Mouse (Mus musculus) intestine, embryonic 15.5 days (tissue): ENCODE data around the gene Myl9. TPM values are rescaled to one million over a fixed set of nuclear protein-coding genes. Genes with fewer than 3 reads are reported as not detected.

Experiments
- ATAC-seq: fragments of 200-750 bp; cut with Nextera tagmentation; 2 replicates; pipeline ENCODE4 v1.8.0; 2017; ENCODE audit warnings: moderate TSS enrichment, moderate library complexity
- H3K27ac ChIP-seq: fragments of 300-500 bp; sonication (generic); 2 replicates; pipeline ENCODE4 v1.5.1; 2015; ENCODE audit warnings: mild to moderate bottlenecking, inconsistent platforms
- H3K27me3 ChIP-seq: fragments of 300-500 bp; sonication (generic); replicated peaks from 2 replicates; pipeline ENCODE4 v1.6.1; 2015; ENCODE audit warnings: inconsistent platforms
- H3K36me3 ChIP-seq: fragments of 300-500 bp; sonication (generic); 2 replicates; pipeline ENCODE4 v1.6.1; 2015; ENCODE audit warnings: inconsistent platforms
- H3K4me1 ChIP-seq: fragments of 300-500 bp; sonication (generic); replicated peaks from 2 replicates; pipeline ENCODE4 v1.6.1; 2015; ENCODE audit warnings: inconsistent platforms
- H3K4me2 ChIP-seq: fragments of 300-500 bp; sonication (generic); replicated peaks from 2 replicates; pipeline ENCODE4 v1.6.1; 2015; ENCODE audit warnings: mild to moderate bottlenecking, inconsistent platforms
- H3K4me3 ChIP-seq: fragments of 300-500 bp; sonication (generic); replicated peaks from 2 replicates; pipeline ENCODE4 v1.5.1; 2015; ENCODE audit warnings: inconsistent platforms
- H3K9ac ChIP-seq: fragments of 300-500 bp; sonication (generic); 2 replicates; pipeline ENCODE4 v1.6.1; 2015; ENCODE audit warnings: inconsistent platforms
- H3K9me3 ChIP-seq: fragments of 300-500 bp; sonication (generic); 2 replicates; pipeline ENCODE4 v1.6.1; 2016; ENCODE audit warnings: inconsistent platforms
- WGBS: fragments of 180-500 bp; shearing (Covaris S2); methylation state at CpG from one replicate; pipeline ENCODE4 v1.1.7; 2015; 5-methylcytosine and 5-hydroxymethylcytosine counted together
- polyA plus RNA-seq: library from polyadenylated mRNA; unstranded; fragments of >200 nt; fragmentation: Nextera tagmentation; extraction: Ambion mirVana; gene quantifications from 2 replicates; pipeline ENCODE4 v1.2.1, GENCODE M21; 2015

The Myl9 gene
- polyA plus RNA-seq, 1 experiment from 2014 or later: 1,100 TPM

DNA sequence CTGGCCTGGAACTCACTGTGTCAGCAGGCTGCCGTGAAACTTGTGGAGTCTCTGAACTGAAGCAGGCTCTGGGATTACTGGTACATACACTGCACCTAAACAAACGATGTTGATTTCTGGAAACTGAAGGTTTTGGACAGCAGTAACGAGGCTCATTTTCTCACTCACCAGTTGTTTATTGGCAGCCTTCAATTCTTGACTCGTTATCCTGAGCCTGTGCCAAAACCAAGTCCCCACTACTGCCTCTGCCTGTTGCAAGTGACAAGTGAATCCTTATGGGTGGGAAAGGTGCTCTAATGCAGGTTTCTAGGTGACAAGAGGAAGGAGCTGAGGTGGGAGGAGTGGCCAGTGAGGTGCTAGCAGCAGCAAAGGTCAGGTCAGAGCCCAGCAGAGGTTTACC is 33.2 kb upstream of the Myl9 start:
- Histone ChIP-seq H3K27ac (no peak overlapping the region), H3K36me3 (peaks cover 5% of the 10 kb centered on the region), H3K9me3 (no peaks in the 10 kb centered on the region), H3K4me3 (no peak overlapping the region), H3K9ac (no peak overlapping the region), H3K4me1 (peaks cover 19% of the 10 kb centered on the region), H3K27me3 (no peaks in the 10 kb centered on the region), H3K4me2 (no peak overlapping the region)
- WGBS: 46% methylated on average over 4 of the region's 4 CpGs
- ATAC-seq: no peak

DNA sequence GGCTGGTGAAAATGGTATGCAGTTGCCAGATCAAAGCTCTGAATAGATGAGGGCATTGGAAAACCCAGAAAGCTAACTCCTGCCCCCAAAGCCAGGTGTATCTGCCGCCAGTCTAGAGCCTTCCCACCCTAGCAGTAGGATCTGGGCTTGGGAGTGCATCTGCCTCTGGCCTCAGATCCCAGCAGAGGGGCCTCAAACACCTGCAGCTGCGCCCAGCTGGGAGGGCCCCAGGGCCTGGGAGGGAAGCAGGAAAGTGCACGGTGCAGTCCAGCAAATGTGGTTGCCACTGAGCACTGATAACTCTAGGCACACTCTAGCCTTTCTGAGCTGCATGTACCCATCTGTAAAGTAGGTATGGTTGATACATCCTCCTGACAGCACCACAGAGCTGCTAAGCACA is 32.0 kb upstream of the Myl9 start:
- H3K4me1 ChIP-seq: peaks cover 18% of the 10 kb centered on the region
- 51% methylated on average over 3 of the region's 3 CpGs for WGBS
- no peaks in the 10 kb centered on the region for H3K9me3 ChIP-seq
- no peak overlapping the region for H3K4me3 ChIP-seq
- H3K27ac ChIP-seq: no peak overlapping the region
- no peaks in the 10 kb centered on the region for H3K27me3 ChIP-seq
- H3K4me2 ChIP-seq: no peak overlapping the region
- H3K9ac ChIP-seq: no peak overlapping the region
- peaks cover 12% of the 10 kb centered on the region for H3K36me3 ChIP-seq
- ATAC-seq: 0 out of 2 replicates have a peak, but pooled peaks have one; percentile 32

DNA sequence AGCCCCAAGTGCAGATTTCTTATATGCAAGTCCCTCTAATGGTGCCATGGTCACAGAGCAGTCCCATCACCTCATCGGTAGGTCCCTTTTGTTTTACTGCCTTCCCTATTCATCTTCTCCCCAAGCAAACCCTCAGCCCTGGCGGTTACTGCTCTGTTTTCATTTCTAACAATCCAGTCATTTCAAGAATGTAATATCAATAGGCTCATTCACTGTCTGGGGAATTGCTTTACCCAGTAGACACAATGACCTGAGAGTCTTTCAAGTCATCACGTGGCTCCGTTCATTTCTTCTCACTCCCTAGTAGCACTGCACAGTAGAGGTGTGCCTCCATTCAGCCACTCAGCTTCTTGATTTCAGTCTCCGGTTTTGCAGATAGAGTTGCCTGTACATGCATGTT is 30.8 kb upstream of the Myl9 start:
- Histone ChIP-seq H3K9me3 (no peaks in the 10 kb centered on the region), H3K36me3 (peaks cover 21% of the 10 kb centered on the region), H3K27me3 (no peaks in the 10 kb centered on the region), H3K4me1 (peaks cover 18% of the 10 kb centered on the region), H3K4me3 (no peak overlapping the region), H3K9ac (no peak overlapping the region), H3K27ac (no peak overlapping the region), H3K4me2 (no peak overlapping the region)
- no peak for ATAC-seq
- WGBS: 84% methylated on average over 5 of the region's 5 CpGs

DNA sequence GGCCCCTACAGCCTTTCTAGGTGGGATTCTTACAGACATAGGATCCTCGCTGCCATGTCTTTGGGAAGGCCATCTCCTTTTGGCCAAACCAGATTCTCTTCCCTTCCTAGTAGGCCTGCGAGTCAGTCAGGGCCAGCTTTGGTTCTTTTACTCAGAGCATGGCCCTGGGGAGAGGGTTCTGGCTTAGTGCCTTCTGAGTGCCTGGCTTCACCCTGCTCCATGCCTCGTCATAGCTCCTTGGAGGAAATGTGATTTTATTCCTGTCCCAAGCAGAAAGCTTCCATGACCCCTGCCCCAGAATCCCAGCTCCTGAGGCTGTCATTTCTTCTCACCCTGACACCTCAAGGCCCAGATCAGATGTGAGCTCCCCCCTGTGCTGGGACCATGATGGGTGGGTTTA is 27.9 kb upstream of the Myl9 start:
- Histone ChIP-seq H3K9ac (no peak overlapping the region), H3K4me2 (no peak overlapping the region)
- WGBS: 81% methylated on average over 3 of the region's 3 CpGs

DNA sequence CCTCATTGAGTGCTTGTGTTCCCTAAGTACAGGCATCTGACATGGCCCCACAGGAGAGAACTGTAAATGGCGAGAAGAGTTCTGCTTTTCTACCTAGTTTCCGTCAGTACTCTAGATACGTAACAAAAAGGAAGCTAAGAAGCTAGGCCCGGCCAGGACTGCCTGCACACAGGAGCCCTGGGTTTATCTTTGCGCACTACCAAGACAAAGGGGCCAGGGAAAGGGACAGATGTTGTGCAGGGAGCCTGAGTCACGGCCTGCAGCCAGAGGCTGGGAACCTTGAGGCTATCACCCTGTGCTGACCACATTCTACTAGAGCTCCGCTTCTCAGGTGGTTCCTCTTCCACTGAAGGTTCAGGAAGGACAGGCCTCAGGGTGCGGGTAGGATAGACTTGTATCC is 25.5 kb upstream of the Myl9 start:
- no peaks in the 10 kb centered on the region for H3K9me3 ChIP-seq
- H3K4me2 ChIP-seq: no peak overlapping the region
- ATAC-seq: no peak
- no peaks in the 10 kb centered on the region for H3K27me3 ChIP-seq
- H3K4me1 ChIP-seq: no peaks in the 10 kb centered on the region
- no peak overlapping the region for H3K27ac ChIP-seq
- no peak overlapping the region for H3K4me3 ChIP-seq
- 87% methylated on average over 8 of the region's 8 CpGs for WGBS
- peaks cover 45% of the 10 kb centered on the region for H3K36me3 ChIP-seq
- H3K9ac ChIP-seq: no peak overlapping the region

More for the DNA sequence above, 27.9 kb upstream of the Myl9 start:
- no peak overlapping the region for H3K4me3 ChIP-seq
- H3K27me3 ChIP-seq: no peaks in the 10 kb centered on the region
- ATAC-seq: no peak
- 0 out of 2 replicates have a peak, but pooled peaks cover 3% of the 10 kb centered on the region for H3K4me1 ChIP-seq
- H3K36me3 ChIP-seq: peaks cover 35% of the 10 kb centered on the region
- H3K9me3 ChIP-seq: no peaks in the 10 kb centered on the region
- no peak overlapping the region for H3K27ac ChIP-seq

DNA sequence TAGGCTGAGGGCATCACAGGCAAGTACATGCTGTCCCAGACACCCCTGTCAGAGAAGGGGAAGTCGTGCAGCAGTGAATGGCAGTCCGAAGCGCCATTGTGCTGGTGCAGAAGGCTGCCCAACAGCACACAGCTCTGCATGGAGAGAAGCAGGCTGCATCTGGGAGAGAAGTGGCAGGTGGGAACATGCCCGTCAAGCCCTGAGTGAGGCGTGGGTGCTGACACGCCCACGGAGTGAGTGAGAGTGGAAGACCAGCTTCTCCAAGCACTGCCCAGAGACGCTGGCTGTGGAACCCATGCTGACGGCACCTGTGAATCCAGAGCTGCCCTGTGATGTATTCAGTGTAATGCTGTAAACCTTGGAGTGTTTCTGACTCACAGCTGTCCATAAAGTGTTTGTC is 18.3 kb upstream of the Myl9 start:
- peaks cover 55% of the 10 kb centered on the region for H3K36me3 ChIP-seq
- no peaks in the 10 kb centered on the region for H3K27me3 ChIP-seq
- WGBS: 92% methylated on average over 9 of the region's 9 CpGs
- no peak for ATAC-seq
- H3K4me3 ChIP-seq: no peak overlapping the region
- no peak overlapping the region for H3K4me2 ChIP-seq
- H3K9ac ChIP-seq: no peak overlapping the region
- no peaks in the 10 kb centered on the region for H3K4me1 ChIP-seq
- H3K9me3 ChIP-seq: no peaks in the 10 kb centered on the region
- no peak overlapping the region for H3K27ac ChIP-seq

DNA sequence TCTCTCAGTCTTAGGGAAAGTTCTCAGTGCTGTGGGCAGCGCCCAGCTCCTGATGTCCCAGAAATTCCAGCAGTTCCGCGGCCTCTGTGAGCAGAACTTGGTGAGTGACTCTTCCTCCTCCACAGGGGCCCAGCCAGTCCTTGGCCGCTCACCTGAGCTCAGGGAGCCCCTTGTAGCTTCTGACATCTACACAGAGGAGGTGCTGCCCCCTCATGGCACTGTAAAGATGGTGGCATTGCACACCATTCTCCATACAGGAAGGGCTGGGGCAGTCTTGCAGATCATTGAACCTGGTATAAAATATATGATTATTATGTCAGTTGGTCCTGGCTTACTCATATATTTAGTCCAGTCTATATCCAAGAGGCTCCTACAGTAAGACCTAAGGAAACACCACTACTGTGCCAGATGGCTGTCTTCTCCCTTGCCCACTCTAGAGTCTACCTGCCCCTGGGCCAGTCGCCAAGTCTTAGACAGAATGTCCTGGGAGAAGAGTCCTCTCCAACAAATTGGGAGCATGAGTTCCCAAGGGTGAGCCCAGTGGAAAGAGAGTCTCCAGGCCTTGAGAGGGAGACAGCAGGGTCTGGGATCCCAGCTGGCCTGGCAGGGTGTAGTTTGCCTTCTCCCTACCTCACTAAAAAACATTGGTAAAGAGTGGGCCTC is 14.2 kb upstream of the Myl9 start:
- 0 out of 2 replicates have a peak, but pooled peaks have one; percentile 42 for ATAC-seq
- no peaks in the 10 kb centered on the region for H3K27me3 ChIP-seq
- H3K9ac ChIP-seq: no peak overlapping the region
- H3K4me3 ChIP-seq: no peak overlapping the region
- H3K9me3 ChIP-seq: no peaks in the 10 kb centered on the region
- peaks cover 44% of the 10 kb centered on the region for H3K36me3 ChIP-seq
- no peak overlapping the region for H3K27ac ChIP-seq
- H3K4me2 ChIP-seq: no peak overlapping the region
- no peaks in the 10 kb centered on the region for H3K4me1 ChIP-seq
- WGBS: 90% methylated on average over 5 of the region's 5 CpGs

DNA sequence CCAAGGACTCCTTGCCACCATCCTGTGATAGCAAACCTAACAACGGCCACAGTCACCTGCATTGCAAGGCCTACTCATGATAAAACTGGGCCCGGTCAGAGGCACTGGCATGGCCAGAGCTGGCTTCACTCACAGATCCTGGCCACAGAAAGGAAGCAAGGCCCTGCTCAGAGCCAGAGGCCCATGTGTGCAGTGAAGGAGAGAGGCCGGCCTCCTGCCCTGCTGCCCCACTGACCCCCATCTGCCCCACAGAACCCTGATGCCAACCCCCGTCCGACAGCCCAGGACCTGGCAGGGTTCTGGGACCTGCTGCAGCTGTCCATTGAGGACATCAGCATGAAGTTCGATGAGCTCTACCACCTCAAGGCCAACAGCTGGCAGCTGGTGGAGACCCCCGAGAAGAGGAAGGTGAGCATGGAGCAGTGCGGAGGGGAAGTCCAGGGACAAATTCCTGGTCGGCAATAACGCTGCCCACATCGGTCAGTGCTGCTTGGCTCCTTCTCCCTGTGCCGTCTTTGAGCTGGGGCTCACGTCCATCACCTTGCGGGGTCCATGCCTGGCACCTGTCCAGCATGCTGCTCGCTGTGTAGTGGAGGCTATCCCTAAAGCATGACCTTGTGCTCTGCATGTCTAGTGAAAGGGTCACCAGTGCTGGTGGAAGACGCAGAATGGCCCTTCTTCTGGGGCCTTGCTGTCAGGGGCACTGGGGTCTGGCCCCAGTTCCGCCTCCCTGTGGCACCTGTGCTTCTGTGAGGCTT is 13.5 kb upstream of the Myl9 start:
- no peaks in the 10 kb centered on the region for H3K27me3 ChIP-seq
- no peaks in the 10 kb centered on the region for H3K9me3 ChIP-seq
- ATAC-seq: no peak
- H3K4me1 ChIP-seq: no peaks in the 10 kb centered on the region
- whole genome bisulfite sequencing: 96% methylated on average over 17 of the region's 17 CpGs
- H3K4me3 ChIP-seq: no peak overlapping the region
- H3K4me2 ChIP-seq: no peak overlapping the region
- H3K9ac ChIP-seq: no peak overlapping the region
- H3K36me3 ChIP-seq: peaks cover 37% of the 10 kb centered on the region
- H3K27ac ChIP-seq: no peak overlapping the region

DNA sequence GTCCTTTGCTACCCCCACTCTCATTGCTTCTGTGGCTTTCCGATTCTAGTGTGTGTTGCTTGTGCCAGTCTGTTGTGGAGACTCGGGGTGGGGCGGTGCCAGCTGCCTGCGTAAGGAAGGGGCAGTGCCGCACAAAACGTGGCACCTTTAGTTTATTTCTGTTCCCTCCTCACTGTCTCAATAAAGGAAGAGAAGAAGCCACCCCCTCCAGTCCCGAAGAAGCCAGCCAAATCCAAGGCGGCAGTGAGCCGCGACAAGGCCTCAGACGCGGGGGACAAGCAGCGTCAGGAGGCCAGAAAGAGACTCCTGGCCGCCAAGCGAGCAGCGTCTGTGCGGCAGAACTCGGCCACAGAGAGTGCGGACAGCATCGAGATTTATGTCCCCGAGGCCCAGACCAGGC is 12.7 kb upstream of the Myl9 start:
- no peak for ATAC-seq
- Histone ChIP-seq H3K4me3 (no peak overlapping the region), H3K27ac (no peak overlapping the region), H3K4me2 (no peak overlapping the region), H3K4me1 (no peaks in the 10 kb centered on the region), H3K9ac (no peak overlapping the region), H3K9me3 (no peaks in the 10 kb centered on the region), H3K27me3 (no peaks in the 10 kb centered on the region), H3K36me3 (peaks cover 29% of the 10 kb centered on the region)
- 81% methylated on average over 21 of the region's 21 CpGs for WGBS

DNA sequence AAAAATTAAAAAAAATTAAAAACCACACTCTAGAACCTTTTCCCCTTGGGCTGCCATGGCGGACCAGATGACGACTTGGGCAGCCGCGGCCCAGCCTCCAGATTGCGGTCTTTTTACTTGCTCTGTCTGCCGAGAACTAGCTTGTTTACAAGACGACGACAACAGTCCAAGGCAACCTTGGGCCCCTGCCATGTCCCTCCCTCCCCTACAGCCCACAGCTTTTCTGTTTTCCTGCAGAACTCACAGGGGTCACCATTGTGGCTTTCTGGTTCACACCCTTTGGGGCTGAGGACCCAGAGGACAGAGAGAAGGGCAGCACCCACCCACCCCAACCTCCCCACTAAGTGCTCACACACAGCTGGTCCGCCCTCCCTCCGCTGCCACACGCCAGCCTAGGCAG is 12.1 kb upstream of the Myl9 start:
- Histone ChIP-seq H3K4me3 (no peak overlapping the region), H3K9ac (no peak overlapping the region), H3K27ac (no peak overlapping the region), H3K4me2 (no peak overlapping the region), H3K9me3 (no peaks in the 10 kb centered on the region), H3K4me1 (no peaks in the 10 kb centered on the region), H3K36me3 (peaks cover 23% of the 10 kb centered on the region), H3K27me3 (no peaks in the 10 kb centered on the region)
- ATAC-seq: no peak
- 73% methylated on average over 11 of the region's 11 CpGs for WGBS

DNA sequence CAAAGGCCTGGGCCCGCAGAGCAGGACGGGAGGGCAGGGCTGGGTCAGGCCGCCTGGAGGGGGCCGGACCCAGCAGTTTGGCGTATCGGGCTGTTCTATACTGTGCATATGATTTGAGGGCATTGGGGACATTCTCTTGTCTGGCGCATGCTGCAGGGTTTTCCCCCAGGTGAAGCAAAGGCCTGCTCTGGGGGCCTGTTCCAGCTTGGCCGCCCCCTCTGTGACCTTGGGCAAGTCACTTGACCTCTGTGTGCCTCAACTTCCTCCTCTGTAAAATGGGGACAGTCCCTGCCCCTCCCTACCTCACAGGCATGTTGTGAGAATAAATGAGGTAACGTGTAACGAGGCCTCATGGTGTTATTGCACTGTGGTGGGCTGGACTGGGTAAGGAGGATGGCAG is 11.2 kb upstream of the Myl9 start:
- no peaks in the 10 kb centered on the region for H3K27me3 ChIP-seq
- H3K36me3 ChIP-seq: peaks cover 15% of the 10 kb centered on the region
- no peak overlapping the region for H3K4me3 ChIP-seq
- 91% methylated on average over 10 of the region's 10 CpGs for WGBS
- no peaks in the 10 kb centered on the region for H3K4me1 ChIP-seq
- H3K27ac ChIP-seq: no peak overlapping the region
- H3K4me2 ChIP-seq: no peak overlapping the region
- H3K9ac ChIP-seq: no peak overlapping the region
- ATAC-seq: no peak
- no peaks in the 10 kb centered on the region for H3K9me3 ChIP-seq

DNA sequence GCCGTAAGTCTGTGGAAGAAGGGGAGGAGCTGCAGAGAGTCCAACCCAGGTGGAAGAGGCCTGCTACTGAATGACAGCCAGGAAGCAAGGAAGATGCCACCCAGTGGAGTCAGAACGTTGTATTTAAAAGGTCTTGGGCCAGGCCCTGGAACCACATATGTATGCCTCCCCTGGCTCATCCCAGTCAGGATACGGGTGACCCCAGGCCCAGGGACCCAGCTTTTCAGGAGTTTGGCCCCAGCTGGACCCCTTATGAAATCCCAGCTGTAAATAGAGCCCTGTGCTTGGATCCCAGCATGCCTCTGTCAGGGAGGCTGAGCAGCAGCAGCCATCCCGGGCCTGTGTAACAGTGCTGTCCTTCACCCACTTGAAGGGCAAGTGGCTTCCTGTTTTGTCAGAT is 10.5 kb upstream of the Myl9 start:
- no peak for ATAC-seq
- 62% methylated on average over 4 of the region's 4 CpGs for whole genome bisulfite sequencing
- Histone ChIP-seq H3K27ac (no peak overlapping the region), H3K9me3 (no peaks in the 10 kb centered on the region), H3K36me3 (peaks cover 14% of the 10 kb centered on the region), H3K9ac (no peak overlapping the region), H3K4me2 (no peak overlapping the region), H3K4me3 (no peak overlapping the region), H3K27me3 (no peaks in the 10 kb centered on the region), H3K4me1 (no peaks in the 10 kb centered on the region)

DNA sequence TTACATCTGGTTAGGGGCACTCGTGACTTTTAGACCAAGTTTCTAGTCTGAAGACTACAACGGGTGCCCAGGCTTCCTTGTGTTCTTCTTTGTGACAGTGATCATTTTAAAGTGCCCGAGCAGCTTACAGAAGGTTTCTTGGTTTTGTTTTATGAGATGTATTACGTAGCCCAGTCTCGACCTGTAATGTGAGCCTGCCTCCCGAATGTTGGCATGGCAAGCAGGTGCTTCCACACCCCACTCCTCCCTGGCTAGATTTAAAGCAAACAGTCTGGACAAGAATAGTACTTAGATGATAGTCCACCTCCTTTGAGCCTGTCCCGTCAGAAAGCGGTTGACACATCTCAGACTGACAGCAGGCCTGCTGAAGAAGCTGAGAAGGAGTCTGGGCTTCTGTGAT is 9.6 kb upstream of the Myl9 start:
- peaks cover 14% of the 10 kb centered on the region for H3K36me3 ChIP-seq
- H3K4me2 ChIP-seq: no peak overlapping the region
- H3K27ac ChIP-seq: no peak overlapping the region
- WGBS: 59% methylated on average over 8 of the region's 8 CpGs
- no peaks in the 10 kb centered on the region for H3K9me3 ChIP-seq
- ATAC-seq: no peak
- H3K9ac ChIP-seq: no peak overlapping the region
- no peak overlapping the region for H3K4me3 ChIP-seq
- H3K4me1 ChIP-seq: no peaks in the 10 kb centered on the region
- H3K27me3 ChIP-seq: no peaks in the 10 kb centered on the region
